Mouse (Mus musculus) intestine, postnatal 0 days (tissue): ENCODE measurements at regions not wholly inside any gene's neighbourhood (a gene's known extent, or its start where the extent isn't known, plus 50 kb on each side); places are given as distances from the start of the nearest gene placed in this dataset.
"Not testable (repeated sequence)": the region's sequence is repeated elsewhere in the genome, so short reads cannot be mapped to it uniquely, and the experiment has no call there.

Experiments used
- ATAC-seq: fragments of 200-750 bp; cut with Nextera tagmentation; 2 replicates; pipeline ENCODE4 v1.8.0; 2017; ENCODE audit warnings: mild to moderate bottlenecking, moderate TSS enrichment, moderate library complexity
- H3K27ac ChIP-seq: fragments of 300-500 bp; sonication (generic); 2 replicates; pipeline ENCODE4 v1.5.1; 2014; ENCODE audit warnings: mild to moderate bottlenecking, low read depth, low read length, moderate library complexity
- H3K27me3 ChIP-seq: fragments of 300-500 bp; sonication (generic); replicated peaks from 2 replicates; pipeline ENCODE4 v1.6.1; 2014; ENCODE audit warnings: low read length, mixed read lengths; ENCODE audit not compliant: control insufficient read depth, insufficient read depth
- H3K36me3 ChIP-seq: fragments of 300-500 bp; sonication (generic); 2 replicates; pipeline ENCODE4 v1.6.1; 2014; ENCODE audit warnings: mild to moderate bottlenecking, moderate library complexity; ENCODE audit not compliant: control insufficient read depth, insufficient read depth
- H3K4me1 ChIP-seq: fragments of 300-500 bp; sonication (generic); replicated peaks from 2 replicates; pipeline ENCODE4 v1.6.1; 2014; ENCODE audit warnings: antibody characterized with exemption, low read length, mixed read lengths; ENCODE audit not compliant: control insufficient read depth, insufficient read depth
- H3K4me2 ChIP-seq: fragments of 300-500 bp; sonication (generic); replicated peaks from 2 replicates; pipeline ENCODE4 v1.6.1; 2014; ENCODE audit warnings: low read depth, mild to moderate bottlenecking, moderate library complexity
- H3K4me3 ChIP-seq: fragments of 300-500 bp; sonication (generic); 2 replicates; pipeline ENCODE4 v1.5.1; 2014; ENCODE audit warnings: low read depth, low read length
- H3K9ac ChIP-seq: fragments of 300-500 bp; sonication (generic); 2 replicates; pipeline ENCODE4 v1.6.1; 2014; ENCODE audit warnings: mild to moderate bottlenecking, low read depth, low read length
- H3K9me3 ChIP-seq: fragments of 300-500 bp; sonication (generic); 2 replicates; pipeline ENCODE4 v1.6.1; 2016; ENCODE audit warnings: mixed run types; ENCODE audit not compliant: control insufficient read depth
- CTCF ChIP-seq: sonication (generic); IDR thresholded peaks from 2 replicates; pipeline ENCODE4 v1.5.1; 2016; ENCODE audit warnings: low read depth, mild to moderate bottlenecking, control low read depth, antibody characterized with exemption, moderate library complexity
- WGBS: fragments of 180-500 bp; shearing (Covaris S2); extraction: QIAGEN DNeasy Blood & Tissue Kit; methylation state at CpG from one replicate; pipeline ENCODE4 v1.1.7; 2014; 5-methylcytosine and 5-hydroxymethylcytosine counted together

GRCm38 (mm10) chr13:50906431-50906830, 194.2 kb upstream of the Spin1 start:
- H3K27me3 ChIP-seq, H3K4me3 ChIP-seq, ATAC-seq, H3K9me3 ChIP-seq, H3K4me1 ChIP-seq, H3K36me3 ChIP-seq, H3K9ac ChIP-seq, H3K27ac ChIP-seq, H3K4me2 ChIP-seq: not testable (repeated sequence)
- 87% methylated on average over 6 of the region's 6 CpGs for WGBS

GRCm38 (mm10) chr13:50906910-50907309, 193.8 kb upstream of the Spin1 start:
- no peak for ATAC-seq
- Histone ChIP-seq H3K27me3 (no peaks in the 10 kb centered on the region), H3K9me3 (no peaks in the 10 kb centered on the region), H3K4me3 (no peak overlapping the region), H3K27ac (no peak overlapping the region), H3K36me3 (no peaks in the 10 kb centered on the region), H3K4me1 (no peaks in the 10 kb centered on the region), H3K9ac (no peak overlapping the region), H3K4me2 (no peak overlapping the region)
- no peak for TF ChIP-seq CTCF
- WGBS = 81% methylated on average over 1 of the region's 1 CpGs

GRCm38 (mm10) chr13:50912776-50913175, 187.9 kb upstream of the Spin1 start:
- H3K36me3 ChIP-seq, H3K4me1 ChIP-seq, H3K9ac ChIP-seq, H3K27me3 ChIP-seq, H3K4me2 ChIP-seq, H3K27ac ChIP-seq, ATAC-seq, H3K4me3 ChIP-seq, H3K9me3 ChIP-seq: not testable (repeated sequence)
- 37% methylated on average over 2 of the region's 2 CpGs for WGBS

GRCm38 (mm10) chr13:50934017-50934416, 166.7 kb upstream of the Spin1 start:
- not testable (repeated sequence) for H3K4me2 ChIP-seq, ATAC-seq

GRCm38 (mm10) chr13:50942561-50942960, 158.1 kb upstream of the Spin1 start:
- WGBS = 69% methylated on average over 3 of the region's 3 CpGs
- H3K9me3 ChIP-seq = no peaks in the 10 kb centered on the region
- no peak for TF ChIP-seq CTCF
- H3K4me2 ChIP-seq = no peak overlapping the region
- H3K4me1 ChIP-seq = no peaks in the 10 kb centered on the region
- no peak overlapping the region for H3K27ac ChIP-seq
- H3K36me3 ChIP-seq = no peaks in the 10 kb centered on the region
- H3K4me3 ChIP-seq = no peak overlapping the region
- H3K9ac ChIP-seq = no peak overlapping the region
- no peak for ATAC-seq
- no peaks in the 10 kb centered on the region for H3K27me3 ChIP-seq

More at GRCm38 (mm10) chr13:50934017-50934416, 166.7 kb upstream of the Spin1 start:
- H3K27me3 ChIP-seq, H3K27ac ChIP-seq, H3K36me3 ChIP-seq, H3K4me3 ChIP-seq, H3K9ac ChIP-seq, H3K4me1 ChIP-seq, H3K9me3 ChIP-seq: not testable (repeated sequence)
- WGBS = 86% methylated on average over 3 of the region's 3 CpGs

GRCm38 (mm10) chr13:50949545-50950226, 151.0 kb upstream of the Spin1 start:
- no peak overlapping the region for H3K4me3 ChIP-seq
- no peak overlapping the region for H3K27ac ChIP-seq
- TF ChIP-seq CTCF = peak; percentile 92
- H3K4me2 ChIP-seq = no peak overlapping the region
- ATAC-seq = no peak
- WGBS = 30% methylated on average over 6 of the region's 6 CpGs
- H3K27me3 ChIP-seq = no peaks in the 10 kb centered on the region
- H3K9me3 ChIP-seq = no peaks in the 10 kb centered on the region
- H3K36me3 ChIP-seq = no peaks in the 10 kb centered on the region
- H3K4me1 ChIP-seq = no peaks in the 10 kb centered on the region
- H3K9ac ChIP-seq = no peak overlapping the region

- no peak overlapping the region for H3K4me2 ChIP-seq
- H3K27ac ChIP-seq = no peak overlapping the region
- TF ChIP-seq CTCF = no peak
- H3K27me3 ChIP-seq = no peaks in the 10 kb centered on the region
- 93% methylated on average over 6 of the region's 6 CpGs for WGBS
- no peak overlapping the region for H3K9ac ChIP-seq
- H3K36me3 ChIP-seq = no peaks in the 10 kb centered on the region
- no peak for ATAC-seq
- H3K4me3 ChIP-seq = no peak overlapping the region
- no peaks in the 10 kb centered on the region for H3K4me1 ChIP-seq
- H3K9me3 ChIP-seq = no peaks in the 10 kb centered on the region
Observed at GRCm38 (mm10) chr13:50954671-50955070, 146.0 kb upstream of the Spin1 start.
